Mouse (Mus musculus) G1E (cell line): ENCODE data around the gene Fbxo36. TPM values are rescaled to one million over a fixed set of nuclear protein-coding genes. Genes with fewer than 3 reads are reported as not detected.

ENCODE experiments used
- ATAC-seq: 2 replicates; pipeline ENCODE4 v1.8.0; 2016; ENCODE audit warnings: mild to moderate bottlenecking; ENCODE audit not compliant: insufficient number of reproducible peaks, poor library complexity, low FRiP score, severe bottlenecking; ENCODE audit errors: extremely low read depth
- DNase-seq: peaks from one replicate; pipeline ENCODE4 v3.0.0; 2012; ENCODE audit warnings: low spot score
- H3K27me3 ChIP-seq: 2 replicates; pipeline ENCODE4 v1.6.1; 2012; ENCODE audit warnings: mild to moderate bottlenecking, low read length, inconsistent platforms; ENCODE audit not compliant: insufficient read depth
- H3K36me3 ChIP-seq: replicated peaks from 2 replicates; pipeline ENCODE3; 2012; ENCODE audit warnings: mild to moderate bottlenecking, inconsistent platforms
- H3K4me1 ChIP-seq: 2 replicates; pipeline ENCODE4 v1.6.1; 2012; ENCODE audit warnings: low read depth, low read length, inconsistent platforms, mixed read lengths; ENCODE audit not compliant: insufficient read depth
- H3K4me3 ChIP-seq: 2 replicates; pipeline ENCODE4 v1.5.1; 2012; ENCODE audit warnings: low read depth, mild to moderate bottlenecking, inconsistent platforms, low read length, moderate library complexity, mixed read lengths
- H3K9me3 ChIP-seq: replicated peaks from 2 replicates; pipeline ENCODE4 v1.6.1; 2012; ENCODE audit warnings: inconsistent platforms
- CTCF ChIP-seq: IDR thresholded peaks from 2 replicates; pipeline ENCODE4 v1.5.1; 2012; ENCODE audit warnings: low read depth, low read length, inconsistent platforms, mixed read lengths
- GATA1 ChIP-seq: IDR thresholded peaks from 2 replicates; pipeline ENCODE4 v1.6.1; 2012; ENCODE audit warnings: borderline replicate concordance, low read length, inconsistent platforms, mixed read lengths
- GATA2 ChIP-seq: IDR thresholded peaks from 2 replicates; pipeline ENCODE4 v1.6.1; 2012; ENCODE audit warnings: low read depth, low read length, inconsistent platforms, borderline replicate concordance
- POLR2AphosphoS5 ChIP-seq: IDR thresholded peaks from 2 replicates; pipeline ENCODE4 v1.6.1; 2012; ENCODE audit warnings: low read depth, low read length, inconsistent platforms; ENCODE audit not compliant: insufficient replicate concordance
- TAL1 ChIP-seq: conservative IDR thresholded peaks from 2 replicates; pipeline ENCODE4 v1.6.1; 2012; ENCODE audit warnings: low read depth, low read length, inconsistent platforms, mixed read lengths
- polyA plus RNA-seq: library from polyadenylated mRNA; stranded (reverse); fragments of >175 nt; gene quantifications from 2 replicates; pipeline ENCODE4 v1.2.3, GENCODE M21; 2012
- total RNA-seq, 2 experiments: library from RNA; stranded (forward) in 1 of 2; stranded (reverse) in 1 of 2; fragments of 200-1000 nt in 1 of 2; fragments of >200 nt in 1 of 2; fragmentation: Nextera tagmentation in 1 of 2; gene quantifications; 2 replicates each; pipeline ENCODE4 v1.2.3; 2014 to 2017

Gene Fbxo36
- total and polyA plus RNA-seq, 3 experiments: 2.1 to 28.0 (median 10.9) TPM

DNA sequence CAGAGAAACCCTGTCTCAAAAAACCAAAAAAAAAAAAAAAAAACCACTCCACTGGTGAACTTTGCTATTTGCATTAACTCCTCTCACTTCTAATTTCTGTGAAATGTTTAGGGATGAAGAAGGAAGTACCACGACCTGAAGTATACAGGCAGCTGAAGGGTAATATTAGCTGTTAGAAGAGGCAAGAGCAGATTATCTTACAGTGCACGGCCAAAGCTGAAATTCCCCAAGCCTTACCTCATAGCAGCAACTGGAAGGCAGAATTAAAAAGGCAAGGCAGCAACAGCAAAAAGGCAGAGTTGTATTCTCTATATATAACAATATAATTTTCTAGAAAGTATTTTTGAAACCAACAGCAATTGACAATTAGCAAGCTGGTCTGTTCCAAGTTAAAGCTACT lies 14.6 kb upstream of the Fbxo36 start:
- peaks cover 77% of the 10 kb centered on the region for H3K36me3 ChIP-seq
- no peaks in the 10 kb centered on the region for H3K27me3 ChIP-seq
- no peak for ATAC-seq
- no peak for TF ChIP-seq GATA1
- TF ChIP-seq POLR2AphosphoS5: no peak
- no peak for TF ChIP-seq TAL1
- TF ChIP-seq GATA2: no peak
- no peak for TF ChIP-seq CTCF
- peaks cover 51% of the 10 kb centered on the region for H3K4me1 ChIP-seq
- DNase-seq: no peak
- H3K4me3 ChIP-seq: no peak overlapping the region
- no peaks in the 10 kb centered on the region for H3K9me3 ChIP-seq

DNA sequence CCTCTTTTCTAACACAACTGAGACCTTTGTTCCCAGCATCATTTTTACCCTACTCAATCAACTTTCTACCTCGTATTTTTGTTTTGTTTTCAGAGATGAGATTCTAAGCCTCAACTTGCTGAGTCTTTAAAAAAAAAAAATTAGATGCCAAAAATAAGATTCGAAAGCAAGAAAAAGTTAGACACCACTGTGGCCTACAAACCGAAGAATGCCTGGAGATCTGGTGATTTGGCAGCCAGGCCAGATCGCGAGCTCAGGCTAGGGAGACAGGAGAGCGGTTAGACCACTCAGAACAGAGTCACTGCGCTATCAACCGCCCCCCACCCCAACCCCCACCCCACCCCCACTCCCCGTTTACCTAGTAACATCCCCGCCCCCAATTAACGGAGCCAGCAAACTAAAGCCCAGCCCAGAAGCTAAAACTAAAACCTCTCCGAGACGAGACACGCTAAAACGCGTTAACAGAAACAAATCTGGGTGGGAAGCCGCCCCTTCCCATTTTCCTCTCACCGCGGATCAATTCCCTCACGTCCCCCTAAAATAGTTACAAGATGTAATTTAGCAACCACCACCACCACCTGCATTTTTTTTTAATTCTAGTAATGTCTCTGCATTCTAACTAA lies 2.0 kb upstream of the Fbxo36 start:
- no peaks in the 10 kb centered on the region for H3K9me3 ChIP-seq
- ATAC-seq (no peak), DNase-seq (no peak)
- peak overlapping the region; percentile 85 for H3K4me3 ChIP-seq
- peaks cover 27% of the 10 kb centered on the region for H3K36me3 ChIP-seq
- H3K27me3 ChIP-seq: no peaks in the 10 kb centered on the region
- H3K4me1 ChIP-seq: peaks cover 36% of the 10 kb centered on the region
- TF ChIP-seq GATA2: no peak
- TF ChIP-seq GATA1: no peak

DNA sequence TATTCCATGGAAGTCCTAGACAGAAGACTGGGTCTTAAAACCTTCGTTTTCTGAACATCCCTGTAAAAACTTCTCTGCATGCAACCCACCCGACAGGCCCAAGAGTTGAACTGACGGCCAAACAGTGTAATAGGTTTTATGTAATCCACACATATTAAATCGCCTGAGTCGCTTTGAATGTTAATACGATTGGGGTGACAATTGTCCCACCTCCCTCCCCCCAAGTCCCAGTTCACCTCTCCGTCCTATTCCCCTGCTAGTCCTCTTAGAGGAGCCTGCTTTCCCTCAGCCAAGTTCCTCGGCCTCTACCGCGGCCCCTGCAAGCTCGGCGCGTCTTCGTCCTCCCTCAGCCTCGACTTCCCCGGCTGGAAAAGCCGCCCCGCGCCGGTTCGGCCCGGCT lies 1.5 kb upstream of the Fbxo36 start:
- no peaks in the 10 kb centered on the region for H3K9me3 ChIP-seq
- no peaks in the 10 kb centered on the region for H3K27me3 ChIP-seq
- H3K36me3 ChIP-seq: peaks cover 27% of the 10 kb centered on the region
- ATAC-seq (no peak), DNase-seq (peak; percentile 18)
- peak overlapping the region; percentile 85 for H3K4me3 ChIP-seq
- TF ChIP-seq GATA2 (no peak), TAL1 (no peak), CTCF (no peak), POLR2AphosphoS5 (no peak), GATA1 (no peak)
- H3K4me1 ChIP-seq: peaks cover 39% of the 10 kb centered on the region

DNA sequence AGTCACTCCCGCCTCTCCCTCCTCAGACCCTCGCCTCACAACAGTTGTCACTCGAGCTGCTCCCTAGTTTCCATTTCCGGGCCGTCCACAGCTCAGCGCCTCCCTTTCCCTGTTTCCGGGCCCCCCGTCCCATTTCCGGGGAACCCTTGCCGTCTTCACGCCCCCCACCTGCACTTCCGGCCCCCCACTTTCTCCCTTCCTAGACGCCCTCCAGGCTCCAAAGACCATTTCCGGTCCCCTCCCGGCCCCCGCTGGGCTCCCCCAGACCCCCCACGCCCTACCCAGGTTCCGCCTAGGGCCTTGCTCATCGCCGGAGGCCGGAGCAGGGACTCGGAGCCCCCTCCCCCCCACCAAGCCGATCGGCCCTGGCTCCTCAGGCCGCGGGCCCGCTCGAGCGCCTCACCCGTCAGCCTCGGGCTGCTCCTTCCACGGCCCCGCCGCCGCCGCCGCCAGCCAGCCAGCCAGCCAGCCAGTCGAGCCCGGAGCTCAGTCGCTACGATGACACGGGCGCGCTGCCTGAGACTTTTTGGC lies 955 bp upstream of the Fbxo36 start:
- DNase-seq (peak; percentile 86), ATAC-seq (peak; percentile 60)
- Histone ChIP-seq H3K27me3 (no peaks in the 10 kb centered on the region), H3K4me1 (peaks cover 36% of the 10 kb centered on the region), H3K4me3 (peak overlapping the region; percentile 85), H3K9me3 (no peaks in the 10 kb centered on the region), H3K36me3 (peaks cover 24% of the 10 kb centered on the region)
- no peak for TF ChIP-seq GATA1
- TF ChIP-seq CTCF: no peak
- no peak for TF ChIP-seq TAL1
- TF ChIP-seq POLR2AphosphoS5: no peak
- TF ChIP-seq GATA2: no peak

DNA sequence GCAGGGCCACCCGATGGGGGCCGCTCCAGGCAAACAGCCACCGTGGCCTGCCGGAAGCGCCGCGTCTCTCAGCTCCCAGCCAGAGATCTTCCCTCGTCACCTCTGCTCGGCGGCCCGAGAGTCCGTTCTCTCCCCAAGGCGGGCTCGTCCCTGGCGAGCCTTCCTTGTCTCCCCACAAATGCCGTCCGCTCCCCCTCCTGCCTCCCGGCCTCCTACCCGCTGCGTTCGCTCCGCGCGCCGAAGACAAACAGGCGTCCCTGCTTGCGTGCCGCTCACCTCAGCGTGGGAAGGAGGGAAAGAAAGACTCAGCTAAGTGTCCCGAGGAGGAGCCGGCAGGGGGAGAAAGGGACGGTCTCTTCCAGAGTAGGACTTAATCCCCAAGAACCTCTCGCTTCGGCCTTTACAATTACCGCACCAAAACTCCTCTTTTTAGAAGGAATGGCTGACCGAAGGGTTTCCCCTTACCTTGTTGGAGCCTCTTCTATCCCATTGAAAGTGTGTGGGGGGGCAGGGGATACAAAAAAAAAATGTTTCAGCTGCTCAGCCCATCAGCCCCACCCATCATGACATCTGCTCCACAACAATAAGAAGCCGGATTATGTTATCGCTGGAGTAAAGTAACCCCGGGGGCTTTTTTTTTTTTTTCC lies 500 bp downstream of the Fbxo36 start, which contains the start of gene Trip12:
Trip12 (minus strand) TSS at position 499 of the 647 bp plus-strand sequence.
- Histone ChIP-seq H3K9me3 (no peaks in the 10 kb centered on the region), H3K27me3 (no peaks in the 10 kb centered on the region), H3K4me1 (peaks cover 34% of the 10 kb centered on the region), H3K36me3 (peaks cover 16% of the 10 kb centered on the region), H3K4me3 (peak within 1 kb of the TSS; percentile 85)
- TF ChIP-seq CTCF (no peak), POLR2AphosphoS5 (no peak), GATA1 (no peak), GATA2 (no peak), TAL1 (no peak)
- DNase-seq: peak; percentile 39
- ATAC-seq: peak; percentile 23; the same call in 1 of the 2 replicates

DNA sequence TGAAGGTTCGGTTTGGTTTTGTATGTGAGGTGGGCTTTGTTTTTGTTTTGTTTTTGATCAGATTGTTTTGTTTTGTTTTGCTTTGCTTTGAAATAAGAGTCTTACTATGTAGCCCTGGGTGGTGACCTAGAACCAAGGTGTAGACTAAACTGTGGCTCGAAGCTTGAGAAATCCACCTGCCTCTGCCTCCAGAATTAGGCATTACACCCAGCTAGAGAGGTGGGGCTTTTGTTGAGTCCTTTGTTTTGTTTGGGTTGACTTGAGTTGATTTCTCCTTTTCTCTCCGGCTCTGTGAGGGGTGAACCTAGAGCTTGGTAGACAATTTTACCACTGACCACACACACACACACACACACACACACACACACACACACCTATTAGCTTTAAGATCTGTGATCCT lies 1.4 kb downstream of the Fbxo36 start:
- H3K4me1 ChIP-seq: peaks cover 39% of the 10 kb centered on the region
- no peak for DNase-seq
- peak overlapping the region; percentile 85; the same call in 1 of the 2 replicates for H3K4me3 ChIP-seq
- no peak for ATAC-seq
- H3K27me3 ChIP-seq: no peaks in the 10 kb centered on the region
- H3K36me3 ChIP-seq: peaks cover 15% of the 10 kb centered on the region
- TF ChIP-seq CTCF (no peak), TAL1 (no peak), GATA1 (no peak), POLR2AphosphoS5 (no peak), GATA2 (no peak)
- H3K9me3 ChIP-seq: no peaks in the 10 kb centered on the region
